Mouse (Mus musculus): ENCODE results near the gene Araf. TPM values are rescaled to one million over a fixed set of nuclear protein-coding genes. Genes with fewer than 3 reads are reported as not detected.

The Araf gene
- 107 and 111 TPM in 2 replicates for polyA plus RNA-seq (2015; fragmentation: Nextera tagmentation; extraction: Ambion mirVana)

- Histone ChIP-seq H3K4me2 (peak within 1 kb of the TSS; percentile 46), H3K27me3 (no peaks in the 10 kb centered on the region), H3K9ac (0 out of 2 replicates have a peak within 1 kb of the TSS, but pooled peaks have one; percentile 20), H3K4me3 (peak within 1 kb of the TSS; percentile 44), H3K9me3 (no peaks in the 10 kb centered on the region), H3K36me3 (no peaks in the 10 kb centered on the region), H3K27ac (peak within 1 kb of the TSS; percentile 88), H3K4me1 (no peaks in the 10 kb centered on the region)
- ATAC-seq (ENCODE audit: insufficient number of reproducible peaks, low FRiP score, low TSS enrichment, low read depth) = peak; percentile 59; the same call in 1 of the 2 replicates
- WGBS = 20% methylated on average over 5 of the region's 7 CpGs
These were observed at the start of gene Araf for GRCm38 (mm10) chrX:20797681-20798080. Gene Araf, plus strand, starts transcription at chrX:20797814.

- no peak overlapping the region for H3K4me2 ChIP-seq
- no peaks in the 10 kb centered on the region for H3K27me3 ChIP-seq
- H3K4me1 ChIP-seq = no peaks in the 10 kb centered on the region
- H3K4me3 ChIP-seq = no peak overlapping the region
- no peaks in the 10 kb centered on the region for H3K36me3 ChIP-seq
- no peaks in the 10 kb centered on the region for H3K9me3 ChIP-seq
- 85% methylated on average over 2 of the region's 2 CpGs for WGBS
- no peak for ATAC-seq (ENCODE audit: insufficient number of reproducible peaks, low FRiP score, low TSS enrichment, low read depth)
- H3K27ac ChIP-seq = no peak overlapping the region
- H3K9ac ChIP-seq = no peak overlapping the region
These were observed 48.8 kb upstream of the Araf start for GRCm38 (mm10) chrX:20748829-20749228.

- no peaks in the 10 kb centered on the region for H3K27me3 ChIP-seq
- H3K27ac ChIP-seq = no peak overlapping the region
- H3K4me1 ChIP-seq = no peaks in the 10 kb centered on the region
- no peaks in the 10 kb centered on the region for H3K9me3 ChIP-seq
- ATAC-seq (ENCODE audit: insufficient number of reproducible peaks, low FRiP score, low TSS enrichment, low read depth) = no peak
- H3K9ac ChIP-seq = no peak overlapping the region
- H3K4me3 ChIP-seq = no peak overlapping the region
- no peaks in the 10 kb centered on the region for H3K36me3 ChIP-seq
- no peak overlapping the region for H3K4me2 ChIP-seq
- 69% methylated on average over 4 of the region's 4 CpGs for WGBS
These were observed 36.4 kb upstream of the Araf start for GRCm38 (mm10) chrX:20761201-20761600.

GRCm38 (mm10) chrX:20770697-20771381, 26.8 kb upstream of the Araf start:
- Histone ChIP-seq H3K4me1 (no peaks in the 10 kb centered on the region), H3K9me3 (no peaks in the 10 kb centered on the region), H3K27me3 (no peaks in the 10 kb centered on the region), H3K27ac (no peak overlapping the region), H3K4me3 (no peak overlapping the region), H3K4me2 (no peak overlapping the region), H3K9ac (no peak overlapping the region), H3K36me3 (no peaks in the 10 kb centered on the region)
- no peak for ATAC-seq (ENCODE audit: insufficient number of reproducible peaks, low FRiP score, low TSS enrichment, low read depth)
- WGBS = 3% methylated on average over 1 of the region's 1 CpGs

GRCm38 (mm10) chrX:20771666-20772065, 25.9 kb upstream of the Araf start:
- 76% methylated on average over 2 of the region's 2 CpGs for WGBS
- Histone ChIP-seq H3K36me3 (no peaks in the 10 kb centered on the region), H3K27ac (no peak overlapping the region), H3K4me1 (no peaks in the 10 kb centered on the region), H3K9me3 (no peaks in the 10 kb centered on the region), H3K4me3 (no peak overlapping the region), H3K4me2 (no peak overlapping the region), H3K27me3 (no peaks in the 10 kb centered on the region), H3K9ac (no peak overlapping the region)
- no peak for ATAC-seq (ENCODE audit: insufficient number of reproducible peaks, low FRiP score, low TSS enrichment, low read depth)

- Histone ChIP-seq H3K4me3 (no peak overlapping the region), H3K36me3 (no peaks in the 10 kb centered on the region), H3K27ac (no peak overlapping the region), H3K9ac (no peak overlapping the region), H3K4me1 (no peaks in the 10 kb centered on the region), H3K9me3 (no peaks in the 10 kb centered on the region), H3K4me2 (no peak overlapping the region), H3K27me3 (no peaks in the 10 kb centered on the region)
- ATAC-seq (ENCODE audit: insufficient number of reproducible peaks, low FRiP score, low TSS enrichment, low read depth) = no peak
- 50% methylated on average over 19 of the region's 19 CpGs for WGBS
These were observed 22.2 kb upstream of the Araf start for GRCm38 (mm10) chrX:20775271-20776016.

- Histone ChIP-seq H3K9me3 (no peaks in the 10 kb centered on the region), H3K4me2 (no peak overlapping the region), H3K4me1 (no peaks in the 10 kb centered on the region), H3K9ac (no peak overlapping the region), H3K4me3 (no peak overlapping the region), H3K27ac (no peak overlapping the region), H3K36me3 (no peaks in the 10 kb centered on the region), H3K27me3 (no peaks in the 10 kb centered on the region)
- ATAC-seq (ENCODE audit: insufficient number of reproducible peaks, low FRiP score, low TSS enrichment, low read depth) = no peak
These were observed 20.0 kb upstream of the Araf start for GRCm38 (mm10) chrX:20777619-20778018.

- Histone ChIP-seq H3K4me3 (no peak overlapping the region), H3K9ac (no peak overlapping the region), H3K9me3 (no peaks in the 10 kb centered on the region), H3K4me1 (no peaks in the 10 kb centered on the region), H3K4me2 (no peak overlapping the region), H3K36me3 (no peaks in the 10 kb centered on the region), H3K27ac (no peak overlapping the region), H3K27me3 (no peaks in the 10 kb centered on the region)
- ATAC-seq (ENCODE audit: insufficient number of reproducible peaks, low FRiP score, low TSS enrichment, low read depth) = no peak
- WGBS = 92% methylated on average over 2 of the region's 2 CpGs
These were observed 10.3 kb upstream of the Araf start for GRCm38 (mm10) chrX:20787309-20787708.

GRCm38 (mm10) chrX:20792417-20792816, 5.2 kb upstream of the Araf start:
- Histone ChIP-seq H3K4me3 (no peak overlapping the region), H3K36me3 (no peaks in the 10 kb centered on the region), H3K27ac (no peak overlapping the region), H3K9me3 (no peaks in the 10 kb centered on the region), H3K4me2 (no peak overlapping the region), H3K9ac (no peak overlapping the region), H3K27me3 (no peaks in the 10 kb centered on the region), H3K4me1 (no peaks in the 10 kb centered on the region)
- ATAC-seq (ENCODE audit: insufficient number of reproducible peaks, low FRiP score, low TSS enrichment, low read depth) = no peak
- WGBS = 49% methylated on average over 3 of the region's 3 CpGs

GRCm38 (mm10) chrX:20793230-20793629, 4.4 kb upstream of the Araf start:
- Histone ChIP-seq H3K27ac (no peak overlapping the region), H3K4me2 (no peak overlapping the region), H3K4me1 (no peaks in the 10 kb centered on the region), H3K27me3 (no peaks in the 10 kb centered on the region), H3K9ac (no peak overlapping the region), H3K36me3 (no peaks in the 10 kb centered on the region), H3K4me3 (no peak overlapping the region), H3K9me3 (no peaks in the 10 kb centered on the region)
- 67% methylated on average over 7 of the region's 7 CpGs for WGBS
- no peak for ATAC-seq (ENCODE audit: insufficient number of reproducible peaks, low FRiP score, low TSS enrichment, low read depth)

GRCm38 (mm10) chrX:20794229-20794628, 3.4 kb upstream of the Araf start:
- ATAC-seq (ENCODE audit: insufficient number of reproducible peaks, low FRiP score, low TSS enrichment, low read depth) = no peak
- Histone ChIP-seq H3K9ac (no peak overlapping the region), H3K9me3 (no peaks in the 10 kb centered on the region), H3K4me3 (no peak overlapping the region), H3K36me3 (no peaks in the 10 kb centered on the region), H3K4me2 (no peak overlapping the region), H3K27me3 (no peaks in the 10 kb centered on the region), H3K27ac (no peak overlapping the region), H3K4me1 (no peaks in the 10 kb centered on the region)
- 29% methylated on average over 5 of the region's 5 CpGs for WGBS

- Histone ChIP-seq H3K9me3 (no peaks in the 10 kb centered on the region), H3K4me2 (peak overlapping the region; percentile 46), H3K4me1 (no peaks in the 10 kb centered on the region), H3K36me3 (no peaks in the 10 kb centered on the region), H3K4me3 (peak overlapping the region; percentile 44), H3K9ac (0 out of 2 replicates have a peak overlapping the region, but pooled peaks have one; percentile 20), H3K27me3 (no peaks in the 10 kb centered on the region), H3K27ac (peak overlapping the region; percentile 88)
- WGBS = 20% methylated on average over 17 of the region's 21 CpGs
- ATAC-seq (ENCODE audit: insufficient number of reproducible peaks, low FRiP score, low TSS enrichment, low read depth) = peak; percentile 96
These were observed 655 bp downstream of the Araf start for GRCm38 (mm10) chrX:20798141-20798796.

Data from limb, embryonic 15.5 days (tissue).